Mouse (Mus musculus) left cerebral cortex, adult 8-10 months (tissue): Measurements from ENCODE around the gene Cd38. TPM values are rescaled to one million over a fixed set of nuclear protein-coding genes. Genes with fewer than 3 reads are reported as not detected.
"Not testable (repeated sequence)": the region's sequence is repeated elsewhere in the genome, so short reads cannot be mapped to it uniquely, and the experiment has no call there.

Source experiments
- DNase-seq, 2 experiments: peaks; one replicate each; pipeline ENCODE4 v3.0.0; 2022; ENCODE audit warnings: low spot score in 2 of 2
- total RNA-seq, 4 experiments: library from RNA; stranded (reverse); gene quantifications; 2 replicates each; pipeline ENCODE4 v1.2.4; 2022

Cd38 gene
- total RNA-seq, 4 experiments from 2014 or later, result 1.5 to 2.5 (median 1.8) TPM

DNA sequence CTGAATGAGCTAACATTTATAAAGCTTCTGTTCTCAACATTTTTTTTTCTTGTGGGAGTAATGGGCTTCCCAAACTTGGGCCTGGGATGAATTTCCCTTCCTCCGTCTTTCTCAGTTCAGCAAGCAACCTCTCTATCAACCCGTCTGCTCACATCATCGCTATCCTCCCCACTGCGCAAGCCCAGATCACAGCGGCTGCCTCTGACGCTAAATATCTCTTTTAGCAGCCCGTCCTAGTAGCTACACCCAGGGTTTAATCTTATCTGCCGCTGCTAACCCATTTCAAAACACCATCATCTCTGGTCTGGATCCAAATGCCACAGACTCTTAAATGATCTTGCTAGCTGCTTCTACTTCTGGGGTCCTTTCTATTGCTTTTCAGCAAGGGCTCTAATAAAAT is 8.7 kb upstream of the Cd38 start:
- DNase-seq, result no peak

DNA sequence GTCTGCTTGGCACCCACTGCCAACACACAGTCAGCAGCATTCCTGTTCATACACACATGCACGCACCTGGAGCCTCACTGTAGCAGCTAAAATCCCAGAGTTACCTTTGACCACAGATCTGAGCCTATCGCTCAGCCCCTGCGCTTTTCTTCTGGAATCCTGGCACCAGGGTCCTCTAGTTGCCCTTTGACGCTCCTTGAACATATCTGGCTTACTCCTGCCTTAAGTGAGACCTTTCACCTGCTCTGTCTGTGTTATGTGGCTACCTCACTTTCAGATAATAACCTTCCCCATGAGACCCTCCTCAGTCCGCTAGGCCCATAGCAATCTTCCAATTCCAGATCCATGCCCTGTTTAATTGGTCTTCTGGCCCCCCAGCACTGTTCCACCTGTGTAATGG is 8.3 kb upstream of the Cd38 start:
- DNase-seq, result no peak

DNA sequence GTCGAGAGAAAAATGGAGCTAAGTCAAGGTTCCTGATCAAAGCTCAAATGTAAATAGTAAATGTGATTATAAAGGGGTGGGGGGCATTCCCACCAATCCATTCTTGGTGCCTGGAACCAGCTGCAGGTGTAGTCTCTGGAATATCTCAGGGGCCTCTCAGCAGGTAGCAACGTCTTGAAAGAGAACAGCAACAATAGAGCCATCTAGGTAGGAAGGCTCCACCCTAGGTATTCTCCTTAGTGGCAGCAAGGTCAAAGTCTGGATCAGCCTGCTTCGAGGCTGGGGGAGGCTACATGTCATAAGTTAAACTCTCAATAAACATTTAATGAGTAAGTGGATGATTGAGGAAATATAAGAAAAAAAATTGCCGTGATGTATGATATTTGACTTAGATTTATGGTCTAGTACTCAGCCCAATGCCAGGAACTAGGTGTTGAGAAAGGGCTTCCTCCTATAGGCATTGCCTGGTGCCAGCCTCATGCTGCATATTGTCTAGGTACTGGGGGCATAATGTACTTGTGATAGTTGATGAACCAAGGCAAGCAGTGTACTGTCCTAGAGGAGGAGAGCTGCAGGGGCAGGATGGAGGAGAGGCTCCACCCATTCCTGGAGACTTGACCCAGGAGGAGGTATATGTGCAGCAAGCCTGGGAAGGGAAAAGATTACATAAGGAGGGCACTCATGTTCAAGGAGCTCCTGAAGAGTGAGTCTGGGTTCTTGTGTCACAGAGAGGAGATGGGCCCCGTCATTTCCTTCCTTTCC is 7.5 kb upstream of the Cd38 start:
- no peak for DNase-seq

DNA sequence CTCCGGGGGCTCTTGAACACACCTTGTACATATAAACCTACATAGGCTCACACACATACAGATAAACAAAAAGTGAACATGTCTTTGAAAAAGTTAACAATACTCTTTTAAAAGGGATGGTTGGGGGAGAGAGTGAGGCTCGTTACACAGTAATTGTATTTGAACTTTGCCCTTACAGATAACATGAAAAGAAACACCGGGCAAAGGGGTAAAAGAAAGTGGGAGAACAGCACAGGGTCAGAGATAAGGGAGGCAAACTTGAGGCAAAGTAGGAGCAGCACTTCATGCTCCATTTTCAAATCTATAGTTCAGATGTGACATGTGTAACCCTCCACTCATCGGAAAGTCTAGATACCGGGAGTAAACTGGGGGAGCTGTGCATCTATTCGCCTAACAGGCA is 4.7 kb upstream of the Cd38 start:
- no peak for DNase-seq

DNA sequence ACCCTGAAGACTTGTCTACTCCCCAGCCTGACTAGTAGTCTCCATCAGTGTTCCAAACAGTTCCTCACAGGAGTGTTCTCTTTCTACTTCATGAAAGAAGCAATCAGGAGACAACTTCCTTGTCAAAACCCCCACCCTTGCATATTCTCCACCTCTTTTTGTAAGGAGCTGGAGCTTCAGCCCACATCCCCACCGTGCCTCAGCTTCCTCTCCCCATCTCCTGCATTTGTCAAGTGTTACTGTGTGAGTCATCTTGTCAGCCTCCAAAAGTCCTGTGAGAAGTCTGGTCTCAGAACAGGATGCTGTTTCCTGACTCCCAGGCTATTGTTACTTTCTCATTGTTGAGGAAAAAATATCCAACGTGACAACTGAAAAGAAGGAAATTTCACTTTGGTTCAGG is 3.0 kb upstream of the Cd38 start:
- peak in 1 of 2 experiments; percentile 18 for DNase-seq

DNA sequence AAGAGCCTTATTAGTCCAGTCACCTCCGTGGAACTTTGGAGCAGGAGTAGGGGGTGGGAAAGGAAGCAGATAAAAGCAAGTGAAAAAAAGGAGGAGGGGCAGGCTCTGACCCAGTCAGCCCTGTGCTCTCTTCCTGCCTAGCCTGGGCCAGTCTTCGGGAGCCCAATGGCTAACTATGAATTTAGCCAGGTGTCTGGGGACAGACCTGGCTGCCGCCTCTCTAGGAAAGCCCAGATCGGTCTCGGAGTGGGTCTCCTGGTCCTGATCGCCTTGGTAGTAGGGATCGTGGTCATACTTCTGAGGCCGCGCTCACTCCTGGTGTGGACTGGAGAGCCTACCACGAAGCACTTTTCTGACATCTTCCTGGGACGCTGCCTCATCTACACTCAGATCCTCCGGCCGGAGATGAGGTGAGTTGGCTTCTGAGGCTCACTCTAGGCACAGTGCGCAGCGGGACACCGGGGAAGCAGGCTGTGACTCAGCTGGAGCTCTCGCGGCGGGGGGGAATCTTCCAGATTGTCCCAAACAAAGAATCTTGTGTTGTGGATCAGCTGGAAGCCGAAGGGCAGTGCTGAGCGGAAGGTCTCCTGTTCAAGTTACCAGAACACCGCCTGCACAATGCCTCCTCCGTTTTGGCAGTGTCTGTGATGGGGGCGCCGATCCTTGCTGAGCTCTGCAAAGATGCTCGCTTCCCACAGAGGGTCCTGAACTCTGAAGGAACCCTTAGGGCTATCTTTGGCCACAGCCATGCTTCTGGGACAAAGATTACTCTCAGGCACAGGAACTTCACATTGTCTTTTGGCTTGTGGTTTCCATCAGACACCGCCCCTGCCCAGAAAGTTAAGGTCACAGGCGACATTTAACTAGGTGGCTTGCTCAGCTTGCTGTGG is 603 bp downstream of the Cd38 start:
- DNase-seq, result peak in 1 of 2 experiments; percentile 23

DNA sequence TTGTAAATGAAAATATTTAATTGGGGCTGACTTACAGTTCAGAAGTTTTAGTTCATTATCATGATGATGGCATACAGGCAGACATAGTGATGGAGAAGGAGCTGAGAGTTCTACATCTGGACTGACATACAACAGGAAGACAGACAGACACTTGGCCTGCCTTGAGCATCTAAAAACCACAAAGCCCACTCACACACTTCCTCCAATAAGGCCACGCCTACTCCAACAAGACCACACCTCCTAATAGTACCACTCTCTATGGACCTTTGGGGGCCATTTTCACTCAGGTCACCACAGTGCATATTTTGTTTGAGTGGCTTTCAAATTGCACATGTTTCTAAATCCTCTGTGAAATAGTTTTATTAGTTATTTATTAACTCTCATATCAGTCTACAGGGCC is 3.5 kb downstream of the Cd38 start:
- no peak for DNase-seq

DNA sequence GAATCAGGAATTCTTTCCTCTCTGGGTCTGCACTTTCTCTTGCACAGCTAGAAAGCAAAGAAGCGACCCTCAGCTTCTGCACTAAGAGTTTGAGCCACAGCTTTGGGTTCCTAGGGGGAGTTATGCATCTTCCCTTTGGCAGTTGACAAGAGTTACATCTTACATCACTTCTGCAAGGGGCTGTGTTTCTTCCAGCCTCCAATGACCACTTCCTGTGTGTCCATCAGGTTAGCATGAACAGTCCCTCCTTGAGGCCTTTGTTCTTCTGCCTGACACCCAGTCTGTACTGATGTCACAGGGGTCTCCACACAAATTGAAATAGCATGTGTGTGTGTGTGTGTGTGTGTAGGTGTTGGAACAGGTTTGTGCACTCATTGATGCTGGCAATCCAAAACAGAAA is 4.3 kb downstream of the Cd38 start:
- DNase-seq, result no peak

DNA sequence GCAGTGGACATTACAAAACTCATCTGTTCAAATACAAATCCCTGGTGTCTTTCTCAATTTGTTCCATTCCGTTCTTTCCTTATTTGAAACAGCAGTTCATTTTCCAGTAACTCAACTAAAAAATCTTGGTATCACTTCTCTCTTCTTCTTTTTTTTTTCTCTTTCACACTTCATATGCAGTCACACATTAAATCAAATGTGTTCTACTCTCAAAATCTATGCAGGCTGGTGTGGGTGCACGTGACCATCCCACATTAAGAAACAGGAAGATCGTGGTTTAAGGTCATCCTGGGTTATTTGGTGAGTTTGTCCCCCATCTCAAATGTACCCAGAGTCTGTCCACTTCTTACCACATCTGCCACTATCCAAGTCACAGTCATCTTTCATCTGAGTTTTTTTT is 13.7 kb downstream of the Cd38 start:
- no peak for DNase-seq

DNA sequence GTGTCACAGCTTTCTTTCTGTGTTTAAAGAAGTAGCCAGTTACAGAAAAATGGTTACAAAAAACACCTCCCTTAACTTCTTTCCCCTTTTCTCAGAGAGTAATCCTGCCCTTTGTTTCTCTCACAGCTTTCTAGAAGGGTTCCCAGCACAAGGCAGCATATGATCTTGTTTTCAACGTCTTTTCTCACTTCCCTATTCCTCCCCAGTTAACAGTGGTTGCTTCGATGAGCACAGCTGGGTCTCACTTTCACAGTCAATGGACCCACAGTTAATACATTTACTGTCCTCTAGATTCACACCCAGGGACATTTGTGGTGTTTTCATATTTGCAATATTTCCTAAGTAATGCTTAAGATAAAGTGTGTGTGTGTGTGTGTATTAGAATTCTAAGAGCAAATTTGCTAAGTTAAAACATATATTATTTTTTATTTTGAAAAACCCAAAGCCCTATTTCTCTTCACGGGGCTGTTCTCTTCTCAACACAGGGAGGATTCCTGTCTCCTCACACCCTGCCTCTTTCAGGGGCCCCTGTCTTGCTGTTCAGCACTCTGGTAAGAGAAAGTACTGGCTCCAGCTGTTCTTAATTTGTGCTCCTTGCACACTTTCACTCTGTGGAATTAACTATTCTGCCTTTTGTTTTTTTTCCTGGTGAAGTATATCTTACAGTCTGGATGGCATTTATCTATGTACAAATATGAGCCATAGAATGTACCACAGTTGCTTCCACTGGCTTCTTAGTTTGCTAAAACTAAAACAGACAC is 16.9 kb downstream of the Cd38 start:
- DNase-seq, result no peak

DNA sequence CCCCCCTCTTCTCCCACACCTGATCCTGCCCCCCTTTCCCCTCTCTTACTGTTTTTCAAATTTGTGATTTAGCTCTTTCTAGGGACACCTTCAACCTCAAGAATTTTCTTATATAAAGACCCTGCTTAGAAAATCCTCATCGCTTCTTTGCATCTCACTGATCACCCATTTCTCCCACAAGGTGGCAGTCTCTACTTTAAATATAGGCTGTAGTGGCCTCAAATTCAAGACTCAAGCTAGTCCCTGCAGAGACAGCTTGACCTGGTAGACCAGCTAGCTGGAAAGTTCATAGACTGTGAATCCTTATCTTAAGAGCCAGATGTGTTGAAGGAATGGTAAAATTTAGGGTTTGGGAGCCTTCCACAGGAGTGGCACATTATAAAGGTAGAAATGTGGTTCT is 24.0 kb downstream of the Cd38 start:
- DNase-seq, result no peak

DNA sequence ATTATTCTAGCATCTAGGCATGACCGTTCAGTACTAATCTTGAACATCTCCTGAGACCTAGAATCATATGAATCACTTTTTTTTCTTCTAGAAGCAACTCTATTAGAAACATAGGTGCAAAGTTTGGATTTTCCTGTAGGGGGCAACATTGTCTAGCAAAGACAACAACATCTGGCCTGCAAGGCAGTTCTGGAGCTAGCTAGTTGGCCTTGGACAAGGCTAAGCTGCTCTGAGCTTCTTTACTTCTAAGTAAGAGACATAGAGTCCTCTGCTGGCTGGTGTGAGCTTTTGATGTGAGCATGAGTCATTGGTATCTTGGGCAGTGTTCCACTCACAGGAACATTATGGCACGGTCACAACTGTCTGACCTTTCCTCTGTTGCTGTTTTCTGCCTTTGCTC is 25.8 kb downstream of the Cd38 start:
- DNase-seq, result no peak

DNA sequence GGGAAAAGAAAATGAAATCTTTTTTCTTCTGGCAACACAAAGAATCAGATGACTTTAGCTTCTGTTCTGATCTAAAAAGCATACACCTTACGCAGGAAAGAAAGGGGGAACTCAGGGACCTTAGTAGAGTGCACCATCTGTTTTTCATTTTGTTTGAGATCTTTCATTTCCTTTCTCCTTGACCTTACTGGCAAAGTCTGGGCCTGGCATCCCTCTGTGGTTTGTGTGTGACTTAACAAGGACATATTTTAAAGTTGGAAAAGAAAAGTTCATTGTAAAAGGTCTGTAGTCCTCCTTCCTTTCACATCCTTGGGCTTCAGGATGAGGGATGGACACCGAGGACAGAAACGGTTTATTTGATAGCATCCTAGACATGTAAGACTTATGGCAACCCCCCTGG is 27.6 kb downstream of the Cd38 start:
- DNase-seq, result no peak

DNA sequence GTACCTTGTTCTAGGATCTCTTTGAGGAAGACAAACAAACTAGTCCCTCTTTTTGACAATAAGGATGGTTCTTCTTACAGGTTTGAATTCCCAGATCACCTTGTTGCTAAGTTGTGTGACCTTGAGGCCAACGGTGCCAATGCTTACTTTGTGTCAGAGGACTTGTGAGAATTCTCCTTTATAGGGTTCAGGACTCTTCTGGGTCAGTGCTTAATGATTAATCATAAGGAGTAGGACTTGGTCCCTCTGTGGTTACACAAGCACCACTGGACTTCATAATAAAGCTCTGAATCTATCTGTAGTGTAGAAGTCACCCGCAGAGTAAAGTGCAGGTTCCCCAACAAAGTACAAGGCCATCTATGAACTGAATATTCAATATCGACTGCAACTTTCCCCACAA is 36.3 kb downstream of the Cd38 start:
- DNase-seq, result no peak

DNA sequence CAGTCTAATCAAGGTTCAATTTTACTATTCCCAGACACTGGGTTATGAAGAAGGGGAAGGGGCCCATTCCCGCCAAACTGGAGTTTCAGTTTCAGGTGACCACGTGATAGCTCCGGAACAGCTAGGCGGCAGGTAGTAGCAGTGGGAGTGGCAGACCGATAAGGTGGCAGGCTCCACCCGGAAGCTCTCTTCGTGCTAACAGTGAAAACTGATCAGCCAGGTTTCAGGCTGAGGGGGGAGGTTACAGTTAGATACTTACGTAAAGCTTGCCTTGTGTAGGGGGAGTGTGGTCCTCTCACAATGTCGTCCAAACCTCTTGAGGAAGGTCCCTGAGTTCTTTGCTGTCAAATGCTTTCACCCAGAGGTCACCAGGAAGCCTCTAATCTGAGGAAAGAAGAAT is 40.9 kb downstream of the Cd38 start:
- no peak for DNase-seq

DNA sequence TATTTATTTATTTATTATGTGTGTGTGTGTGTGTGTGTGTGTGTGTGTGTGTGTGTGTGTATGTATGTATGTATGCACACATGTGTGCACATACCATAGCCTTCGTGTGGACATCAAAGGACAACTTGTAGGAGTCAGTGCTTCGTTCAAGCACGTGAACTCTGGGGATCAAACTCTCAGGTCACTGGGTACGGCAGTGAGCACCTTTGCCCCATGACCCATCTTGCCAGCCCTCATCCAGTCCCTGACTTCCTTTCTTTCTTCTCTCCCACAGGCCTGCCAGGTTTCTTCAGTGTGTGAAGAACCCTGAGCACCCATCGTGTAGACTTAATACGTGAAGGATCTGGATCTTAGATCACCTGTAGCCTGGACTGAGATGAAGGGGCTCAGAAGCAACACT is 41.7 kb downstream of the Cd38 start:
- no peak for DNase-seq

DNA sequence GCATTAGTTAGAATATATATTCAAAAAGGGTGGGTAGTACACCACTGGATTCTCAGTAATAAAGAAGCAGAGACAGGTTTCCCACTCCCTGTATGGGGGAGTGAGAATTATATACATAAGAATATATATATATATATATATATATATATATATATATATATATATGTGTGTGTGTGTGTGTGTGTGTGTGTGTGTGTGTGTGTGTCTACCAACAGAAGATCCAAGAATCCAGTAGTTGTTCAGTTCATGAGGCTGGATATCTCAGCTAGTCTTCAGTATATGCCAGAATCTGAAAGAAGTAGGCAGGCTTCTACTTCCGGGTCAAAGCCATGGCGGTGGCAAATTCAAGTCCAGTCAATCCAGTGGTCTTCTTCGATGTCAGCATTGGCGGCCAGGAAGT is 44.5 kb downstream of the Cd38 start, which contains the start of gene Gm7879:
Gene Gm7879 (plus strand): TSS at position 301 of the 400 bp plus-strand sequence.
- not testable (repeated sequence) for DNase-seq

DNA sequence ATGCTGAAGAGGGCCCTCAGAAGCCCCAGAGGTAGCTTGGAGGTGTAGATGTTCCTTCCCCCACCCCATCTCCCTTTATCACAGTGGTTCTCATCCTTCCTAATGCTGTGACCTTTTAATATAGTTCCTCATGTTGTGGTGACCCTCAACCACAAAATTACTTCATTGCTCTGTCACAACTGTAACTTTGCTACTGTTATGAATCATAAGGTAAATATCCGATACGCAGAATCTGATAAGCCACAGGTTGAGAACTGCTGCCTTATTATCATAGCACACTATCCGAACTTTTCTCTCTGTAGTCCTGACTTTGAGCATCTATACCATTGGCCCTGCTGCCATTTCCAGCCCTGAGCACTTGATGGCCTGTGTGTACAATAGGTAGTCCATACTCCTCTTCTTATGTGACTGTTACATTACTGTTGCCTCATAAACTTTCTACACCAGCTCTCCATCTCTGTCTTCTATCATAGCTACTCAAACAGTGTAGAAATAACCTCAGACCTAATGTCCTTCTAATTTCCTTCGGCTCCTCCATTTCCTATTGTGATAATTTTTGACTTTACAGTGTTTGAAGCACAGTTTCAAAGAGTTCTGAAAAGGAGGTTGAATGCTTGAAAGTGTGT is 47.0 kb downstream of the Cd38 start:
- DNase-seq, result no peak

DNA sequence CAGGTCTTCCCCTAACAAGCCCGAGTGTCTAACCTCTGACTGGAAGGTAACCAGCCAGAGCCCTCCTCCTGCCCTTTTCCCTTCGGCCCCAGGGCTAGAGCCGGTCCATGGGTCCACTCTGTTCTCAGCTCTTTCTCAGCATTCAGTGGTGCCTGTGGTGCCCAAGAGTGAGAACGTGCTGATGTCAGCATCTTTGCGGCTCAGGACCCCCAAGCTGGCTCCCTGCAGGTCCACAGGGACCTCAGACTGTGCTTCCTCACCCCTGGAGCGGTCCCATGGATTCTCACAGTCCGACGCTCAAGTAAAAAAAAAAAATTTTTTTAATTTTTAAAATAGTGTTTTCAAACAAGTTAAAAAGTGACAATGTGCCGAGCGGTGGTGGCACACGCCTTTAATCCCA is 53.5 kb downstream of the Cd38 start:
- DNase-seq, result no peak

DNA sequence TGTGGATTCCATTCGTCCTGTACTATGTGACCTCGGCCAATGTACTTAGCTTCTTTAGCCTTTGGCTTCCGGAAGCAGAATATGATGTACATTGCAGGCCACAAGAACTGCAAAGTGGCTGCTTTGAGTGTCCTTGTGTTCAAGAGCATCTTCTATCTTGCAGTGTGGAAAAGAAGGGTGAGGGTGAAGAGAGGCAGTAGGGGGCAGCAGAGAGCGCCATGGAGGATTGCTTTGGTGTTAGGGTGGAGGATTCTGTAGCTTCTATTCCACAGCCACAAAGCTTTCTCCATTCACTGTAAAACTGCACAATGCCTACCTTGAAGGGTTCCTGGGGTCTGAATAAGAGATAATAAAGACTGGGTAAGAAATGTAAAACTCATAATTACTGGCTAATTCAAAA is 55.6 kb downstream of the Cd38 start:
- DNase-seq, result peak; percentile 29 to 59

DNA sequence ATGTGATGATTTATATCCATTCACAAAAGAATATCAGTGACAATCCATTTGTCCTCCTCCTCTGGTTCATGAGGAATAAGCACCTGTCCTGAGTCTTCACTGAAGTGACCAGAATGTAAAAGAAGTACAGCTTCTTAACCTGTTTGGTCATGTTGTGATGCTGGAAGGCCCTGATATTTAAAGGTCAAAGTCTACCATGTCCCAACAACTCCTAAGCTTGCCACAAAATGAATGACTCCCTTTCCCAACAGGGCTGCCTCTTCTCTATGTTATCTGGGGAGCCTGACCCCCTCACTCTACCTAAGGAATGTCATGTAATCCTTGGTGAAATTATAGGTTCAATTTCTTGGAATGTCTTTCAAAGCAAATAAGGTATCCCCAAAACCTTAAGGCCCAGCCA is 59.4 kb downstream of the Cd38 start:
- no peak for DNase-seq

DNA sequence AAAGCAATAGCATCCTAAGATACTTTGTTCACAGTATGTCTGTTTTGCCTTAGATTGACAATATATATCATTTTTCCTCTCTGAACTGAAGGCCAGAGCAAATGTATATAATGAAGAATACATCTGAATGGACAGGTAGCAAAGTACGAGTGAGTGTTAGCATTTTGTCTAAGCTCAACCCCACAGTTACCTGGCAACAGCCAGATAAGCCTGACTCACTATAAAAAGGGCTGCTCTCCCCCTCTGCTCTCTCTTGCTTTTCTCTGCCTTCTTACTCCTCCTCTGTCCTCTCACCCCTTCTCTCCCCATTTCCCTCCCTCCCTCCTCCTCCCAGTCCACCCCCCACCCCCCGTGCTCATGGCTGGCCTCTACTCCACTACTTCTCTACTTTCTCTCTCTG is 64.9 kb downstream of the Cd38 start:
- no peak for DNase-seq
